Mouse (Mus musculus) forebrain, postnatal 0 days (tissue): ENCODE data around the gene Camkk2. TPM values are rescaled to one million over a fixed set of nuclear protein-coding genes. Genes with fewer than 3 reads are reported as not detected.

Experiments
- ATAC-seq: fragments of 200-750 bp; cut with Nextera tagmentation; 2 replicates; pipeline ENCODE4 v1.8.0; 2017; ENCODE audit warnings: mild to moderate bottlenecking, moderate library complexity
- DNase-seq: peaks from one replicate; pipeline ENCODE4 v3.0.0-alpha.2; 2015
- H3K27ac ChIP-seq: fragments of 300-500 bp; sonication (generic); 2 replicates; pipeline ENCODE4 v1.5.1; 2014; ENCODE audit warnings: low read depth, mild to moderate bottlenecking, antibody characterized with exemption, low read length, moderate library complexity, mixed read lengths
- H3K27me3 ChIP-seq: fragments of 300-500 bp; sonication (generic); 2 replicates; pipeline ENCODE4 v1.6.1; 2014; ENCODE audit warnings: mild to moderate bottlenecking, low read length, mixed read lengths; ENCODE audit not compliant: insufficient read depth
- H3K36me3 ChIP-seq: fragments of 300-500 bp; sonication (generic); 2 replicates; pipeline ENCODE4 v1.6.1; 2014; ENCODE audit warnings: mild to moderate bottlenecking, moderate library complexity; ENCODE audit not compliant: insufficient read depth
- H3K4me1 ChIP-seq: fragments of 300-500 bp; sonication (generic); 2 replicates; pipeline ENCODE4 v1.6.1; 2014; ENCODE audit warnings: antibody characterized with exemption; ENCODE audit not compliant: insufficient read depth
- H3K4me2 ChIP-seq: fragments of 300-500 bp; sonication (generic); 2 replicates; pipeline ENCODE4 v1.6.1; 2014; ENCODE audit warnings: low read depth, mild to moderate bottlenecking, moderate library complexity
- H3K4me3 ChIP-seq: fragments of 300-500 bp; sonication (generic); 2 replicates; pipeline ENCODE4 v1.5.1; 2014; ENCODE audit warnings: low read depth, low read length, mixed read lengths
- H3K9ac ChIP-seq: fragments of 300-500 bp; sonication (generic); 2 replicates; pipeline ENCODE4 v1.6.1; 2014; ENCODE audit warnings: mild to moderate bottlenecking
- H3K9me3 ChIP-seq: fragments of 300-500 bp; sonication (generic); 2 replicates; pipeline ENCODE4 v1.6.1; 2016; ENCODE audit warnings: low read length
- CTCF ChIP-seq: sonication (generic); IDR thresholded peaks from 2 replicates; pipeline ENCODE4 v1.5.1; 2016; ENCODE audit warnings: antibody characterized with exemption, control low read depth, low read depth
- WGBS: fragments of 180-500 bp; shearing (Covaris S2); extraction: QIAGEN DNeasy Blood & Tissue Kit; methylation state at CpG from one replicate; pipeline ENCODE4 v1.1.7; 2014; 5-methylcytosine and 5-hydroxymethylcytosine counted together
- polyA plus RNA-seq: library from polyadenylated mRNA; unstranded; fragments of >200 nt; fragmentation: Nextera tagmentation; extraction: Ambion mirVana; gene quantifications from 2 replicates; pipeline ENCODE4 v1.2.1, GENCODE M21; 2015
- total RNA-seq: library from RNA; depleted of rRNA; stranded (reverse); fragments of >200 nt; gene quantifications from 2 replicates; pipeline ENCODE4 v1.2.3, GENCODE M21; 2014

Camkk2 gene
- total and polyA plus RNA-seq, 2 experiments from 2014 or later: 89.3 to 93.8 TPM

GRCm38 (mm10) chr5:122799379-122800344 lies 20.5 kb upstream of the Camkk2 start:
- Histone ChIP-seq H3K4me1 (peaks cover 8% of the 10 kb centered on the region), H3K4me3 (no peak overlapping the region), H3K4me2 (no peak overlapping the region; the same call in 1 of the 2 replicates), H3K36me3 (peaks cover 84% of the 10 kb centered on the region), H3K9ac (no peak overlapping the region), H3K27me3 (no peaks in the 10 kb centered on the region), H3K9me3 (no peaks in the 10 kb centered on the region), H3K27ac (peak overlapping the region; percentile 62)
- peak; percentile 29 for DNase-seq
- peak; percentile 52 for ATAC-seq
- no peak for TF ChIP-seq CTCF
- 48% methylated on average over 17 of the region's 17 CpGs for WGBS

GRCm38 (mm10) chr5:122798557-122799378 lies 19.6 kb upstream of the Camkk2 start:
- WGBS: 30% methylated on average over 17 of the region's 17 CpGs
- H3K36me3 ChIP-seq: peaks cover 82% of the 10 kb centered on the region
- TF ChIP-seq CTCF: no peak

GRCm38 (mm10) chr5:122797866-122798265 lies 18.7 kb upstream of the Camkk2 start:
- H3K9me3 ChIP-seq: no peaks in the 10 kb centered on the region
- H3K4me1 ChIP-seq: peaks cover 8% of the 10 kb centered on the region
- H3K9ac ChIP-seq: no peak overlapping the region
- no peaks in the 10 kb centered on the region for H3K27me3 ChIP-seq
- peaks cover 81% of the 10 kb centered on the region for H3K36me3 ChIP-seq
- no peak overlapping the region for H3K4me2 ChIP-seq
- TF ChIP-seq CTCF: no peak
- no peak overlapping the region for H3K4me3 ChIP-seq
- no peak overlapping the region for H3K27ac ChIP-seq
- no peak for ATAC-seq
- no peak for DNase-seq
- 92% methylated on average over 3 of the region's 3 CpGs for WGBS

More at GRCm38 (mm10) chr5:122798557-122799378, 19.6 kb upstream of the Camkk2 start:
- DNase-seq: peak; percentile 81
- Histone ChIP-seq H3K4me2 (no peak overlapping the region; the same call in 1 of the 2 replicates), H3K27me3 (no peaks in the 10 kb centered on the region), H3K9me3 (no peaks in the 10 kb centered on the region), H3K4me3 (no peak overlapping the region), H3K27ac (peak overlapping the region; percentile 62; the same call in 1 of the 2 replicates), H3K9ac (no peak overlapping the region), H3K4me1 (peaks cover 8% of the 10 kb centered on the region)
- ATAC-seq: peak; percentile 93

- WGBS: 90% methylated on average over 2 of the region's 2 CpGs
Observed at GRCm38 (mm10) chr5:122788696-122789095, 9.5 kb upstream of the Camkk2 start.

GRCm38 (mm10) chr5:122786035-122786819 lies 7.0 kb upstream of the Camkk2 start:
- TF ChIP-seq CTCF: no peak
- DNase-seq: peak; percentile 68
- peaks cover 21% of the 10 kb centered on the region for H3K36me3 ChIP-seq
- no peaks in the 10 kb centered on the region for H3K27me3 ChIP-seq
- peak overlapping the region; percentile 51 for H3K27ac ChIP-seq
- no peak overlapping the region for H3K4me3 ChIP-seq
- peak; percentile 73 for ATAC-seq
- H3K9me3 ChIP-seq: no peaks in the 10 kb centered on the region
- H3K9ac ChIP-seq: no peak overlapping the region
- H3K4me2 ChIP-seq: no peak overlapping the region
- H3K4me1 ChIP-seq: 0 out of 2 replicates have a peak, but pooled peaks cover 7% of the 10 kb centered on the region
- WGBS: 47% methylated on average over 12 of the region's 12 CpGs

More at GRCm38 (mm10) chr5:122788696-122789095, 9.5 kb upstream of the Camkk2 start:
- DNase-seq (no peak), ATAC-seq (no peak)
- no peak overlapping the region for H3K4me2 ChIP-seq
- H3K36me3 ChIP-seq: peaks cover 37% of the 10 kb centered on the region
- no peak for TF ChIP-seq CTCF
- H3K27ac ChIP-seq: no peak overlapping the region
- H3K4me3 ChIP-seq: no peak overlapping the region
- H3K27me3 ChIP-seq: no peaks in the 10 kb centered on the region
- no peak overlapping the region for H3K9ac ChIP-seq
- H3K9me3 ChIP-seq: no peaks in the 10 kb centered on the region
- 0 out of 2 replicates have a peak, but pooled peaks cover 5% of the 10 kb centered on the region for H3K4me1 ChIP-seq

- Histone ChIP-seq H3K27me3 (no peaks in the 10 kb centered on the region), H3K4me3 (no peak overlapping the region), H3K4me1 (0 out of 2 replicates have a peak, but pooled peaks cover 7% of the 10 kb centered on the region), H3K4me2 (no peak overlapping the region), H3K9ac (no peak overlapping the region), H3K9me3 (no peaks in the 10 kb centered on the region), H3K36me3 (peaks cover 17% of the 10 kb centered on the region), H3K27ac (peak overlapping the region; percentile 36; the same call in 1 of the 2 replicates)
- ATAC-seq: peak; percentile 21; the same call in 1 of the 2 replicates
- DNase-seq: peak; percentile 46
- TF ChIP-seq CTCF: no peak
- 43% methylated on average over 14 of the region's 14 CpGs for WGBS
Observed at GRCm38 (mm10) chr5:122783726-122784406, 4.7 kb upstream of the Camkk2 start.
